Mouse (Mus musculus): ENCODE results near the gene Ntrk2.

Ntrk2 gene

DNA sequence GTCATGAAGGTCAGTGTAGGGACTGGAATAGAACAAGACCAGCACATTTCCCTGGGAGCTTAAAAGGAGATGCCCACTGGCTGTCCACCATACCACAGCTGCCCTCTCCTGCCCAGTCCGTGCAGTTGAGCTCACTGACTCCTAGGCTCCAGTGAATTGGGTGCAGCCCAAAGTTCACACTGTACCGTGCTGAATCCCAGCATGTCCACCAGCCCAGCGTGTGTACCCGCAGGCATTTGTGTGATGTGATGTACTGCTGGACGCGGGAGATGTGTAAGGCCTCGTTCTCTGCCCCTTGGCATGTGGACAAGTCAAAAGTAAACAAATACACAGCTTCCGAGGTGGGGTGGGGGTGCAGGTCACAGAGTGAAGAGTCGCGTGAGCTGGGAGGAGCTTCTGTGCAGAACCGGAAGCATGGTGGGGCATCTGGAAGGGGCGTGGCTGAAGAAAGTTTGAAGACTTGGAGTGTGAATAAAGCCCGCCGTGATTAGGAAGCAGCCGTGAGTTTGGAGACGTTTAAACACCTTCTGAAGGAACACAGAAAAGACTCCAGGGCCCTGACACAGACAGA is 121.4 kb downstream of the Ntrk2 start:
- peak; percentile 93 for DNase-seq

- DNase-seq, result peak; percentile 66
Measured at GRCm38 (mm10) chr13:58928668-58929436, 122.5 kb downstream of the Ntrk2 start.

GRCm38 (mm10) chr13:58930161-58930560 is 123.8 kb downstream of the Ntrk2 start:
- DNase-seq, result peak; percentile 77

DNA sequence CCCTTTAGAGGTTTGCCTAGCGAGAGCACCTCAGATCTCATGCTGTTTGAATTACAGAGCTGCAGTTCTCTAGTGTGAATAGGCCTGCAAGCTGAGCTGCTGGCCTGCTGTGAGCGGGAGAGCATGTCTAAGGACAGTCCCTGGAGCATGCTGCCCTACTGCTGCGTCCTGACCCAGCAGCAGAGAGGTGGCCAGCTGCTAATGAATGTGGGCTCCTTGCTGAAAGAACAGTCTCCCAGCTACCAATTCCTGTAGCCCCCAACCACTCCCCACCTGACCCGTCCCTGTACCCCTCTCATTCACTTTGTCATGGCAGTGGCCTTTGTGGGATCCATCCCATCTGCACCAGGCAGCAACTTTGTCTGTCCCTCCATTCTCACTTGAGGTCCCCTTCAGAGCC is 126.8 kb downstream of the Ntrk2 start:
- peak; percentile 72 for DNase-seq

GRCm38 (mm10) chr13:58934576-58935110 is 128.3 kb downstream of the Ntrk2 start:
- DNase-seq, result peak; percentile 64

DNA sequence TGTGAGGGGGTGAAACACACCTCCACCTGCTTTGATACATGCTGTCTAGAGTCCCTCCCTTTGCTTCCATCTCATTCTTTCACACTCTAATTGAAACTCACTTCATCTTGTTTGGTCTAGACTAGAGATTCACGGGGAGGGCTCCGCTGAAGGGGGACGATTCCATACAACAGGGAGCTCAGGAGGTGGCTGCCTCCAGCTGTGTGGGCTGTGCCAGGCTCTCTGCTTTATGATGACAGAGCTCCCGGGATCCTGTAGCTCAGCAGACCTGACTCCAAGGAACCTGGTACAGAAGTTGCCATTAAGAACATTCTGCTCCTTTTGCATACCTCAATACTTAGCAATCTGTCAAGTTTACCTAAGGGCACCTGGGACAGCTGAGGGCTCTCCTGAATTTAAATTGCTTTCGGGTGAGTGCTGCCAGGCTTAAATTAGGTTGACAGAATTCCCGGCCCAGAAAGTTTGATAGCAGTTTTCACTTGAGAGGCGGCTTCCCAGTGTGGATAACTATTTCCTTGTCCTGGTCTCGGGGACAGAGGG is 129.7 kb downstream of the Ntrk2 start:
- DNase-seq, result peak; percentile 83

DNA sequence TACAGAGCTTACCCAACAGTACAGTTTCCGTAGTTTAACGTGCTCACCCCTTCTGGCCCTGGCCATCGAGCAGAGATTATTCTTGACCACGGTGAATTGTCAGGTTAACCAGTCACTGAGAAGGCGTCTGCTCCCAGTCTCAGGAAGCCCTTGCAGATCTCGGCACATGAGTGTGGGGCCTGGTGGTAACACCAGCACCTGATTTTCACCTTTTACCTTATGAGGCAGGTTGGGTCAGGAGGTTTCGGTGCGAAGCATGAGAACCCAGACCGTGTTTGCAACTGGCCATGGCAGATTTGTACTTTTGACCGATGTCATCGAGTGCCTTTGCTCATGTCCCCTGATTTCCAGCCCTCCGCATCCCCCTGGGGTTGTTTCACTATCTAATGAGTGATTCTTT is 131.5 kb downstream of the Ntrk2 start:
- no peak for DNase-seq

DNA sequence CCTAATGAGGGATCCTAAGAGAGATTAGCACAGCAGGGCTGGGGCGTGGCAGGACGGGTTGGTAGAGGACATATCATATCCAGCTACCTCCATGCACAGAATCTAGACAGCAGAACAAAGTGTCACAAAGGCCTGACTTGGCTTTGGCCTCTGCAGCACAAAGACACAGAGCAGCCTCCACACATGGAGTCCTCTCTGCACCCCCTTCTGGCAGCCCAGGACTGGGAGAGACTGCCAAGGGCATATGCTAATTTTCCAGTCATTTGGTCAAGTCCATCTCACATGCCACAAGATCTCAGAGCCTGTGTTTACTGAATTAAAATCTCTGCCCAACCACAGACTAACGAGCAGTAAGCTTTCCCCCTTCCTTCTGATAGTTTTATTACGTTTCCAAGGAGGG is 132.1 kb downstream of the Ntrk2 start:
- no peak for DNase-seq

DNA sequence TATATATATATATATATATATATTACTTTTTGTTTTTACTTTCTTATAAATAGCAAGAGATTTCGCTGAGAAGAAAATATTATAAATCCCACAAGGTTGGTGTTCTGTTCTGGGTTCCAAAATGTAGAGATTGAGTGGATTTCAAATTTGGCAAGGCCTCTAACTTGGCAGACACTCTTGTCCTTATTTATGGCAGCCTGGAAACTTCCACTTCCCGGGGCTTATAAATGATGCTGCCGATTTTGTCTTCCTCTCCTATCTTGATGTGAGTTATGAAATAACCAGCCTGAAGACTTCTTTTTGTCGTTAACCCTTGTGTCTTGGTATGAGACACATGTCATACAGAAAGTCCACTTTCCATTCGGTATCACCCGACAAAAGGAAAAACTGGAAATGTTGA is 133.8 kb downstream of the Ntrk2 start:
- no peak for DNase-seq

DNA sequence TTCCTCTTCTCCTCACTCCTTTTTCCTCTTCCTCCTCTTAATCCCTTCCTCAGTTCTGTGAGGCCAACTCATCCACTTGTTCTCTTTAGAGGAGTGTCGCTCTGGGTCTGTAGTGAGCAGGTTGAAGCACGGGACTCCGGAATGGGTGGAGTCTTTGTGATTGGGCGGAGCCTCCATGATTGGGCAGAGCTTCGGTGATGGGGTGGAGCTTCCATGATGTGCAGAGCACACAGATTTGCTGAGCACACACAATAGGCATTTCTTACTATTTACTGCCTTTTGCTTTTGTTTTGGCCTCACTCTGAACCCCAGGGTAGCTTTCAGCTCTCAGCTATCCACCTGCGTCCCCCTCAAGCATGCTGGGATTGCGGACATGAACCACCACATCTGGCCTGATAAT is 134.4 kb downstream of the Ntrk2 start:
- no peak for DNase-seq

DNA sequence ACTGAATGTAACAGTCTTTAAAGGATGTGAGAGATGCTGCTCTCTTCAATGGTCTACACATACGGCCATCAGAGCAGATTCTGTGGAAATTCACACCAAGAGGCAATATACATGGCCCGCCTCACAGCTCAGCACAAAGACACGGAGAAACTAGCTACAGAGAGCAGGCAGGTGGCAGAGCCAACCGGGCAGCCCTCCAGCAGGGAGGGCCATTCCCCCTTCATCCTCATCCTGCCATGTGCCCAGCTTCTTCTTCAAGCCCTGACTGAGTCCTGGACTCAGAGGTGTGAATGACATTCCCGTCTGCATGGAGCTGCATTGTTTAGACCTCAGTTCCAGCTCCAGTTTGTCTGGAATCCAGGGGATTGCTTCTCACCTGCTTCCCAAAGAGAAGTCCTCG is 139.4 kb downstream of the Ntrk2 start:
- no peak for DNase-seq

DNA sequence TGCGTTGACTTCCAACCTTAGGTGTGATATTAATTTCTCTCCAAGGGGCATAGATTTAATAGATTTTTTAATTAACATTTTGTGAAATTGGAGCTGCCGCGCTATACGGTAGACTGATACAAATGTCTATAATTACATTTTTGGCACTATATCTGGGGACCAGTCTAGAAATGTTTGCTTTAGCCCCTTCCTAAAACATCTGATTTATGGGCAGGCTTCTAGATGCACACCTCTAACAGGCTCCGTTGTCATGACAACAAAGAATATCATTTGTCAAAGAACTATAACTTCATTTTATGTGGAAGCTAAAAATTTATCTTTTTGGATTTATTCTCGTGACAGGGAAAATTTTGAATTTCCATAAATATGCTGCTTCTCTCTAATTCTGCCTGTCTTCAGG is 140.2 kb downstream of the Ntrk2 start:
- DNase-seq, result no peak

DNA sequence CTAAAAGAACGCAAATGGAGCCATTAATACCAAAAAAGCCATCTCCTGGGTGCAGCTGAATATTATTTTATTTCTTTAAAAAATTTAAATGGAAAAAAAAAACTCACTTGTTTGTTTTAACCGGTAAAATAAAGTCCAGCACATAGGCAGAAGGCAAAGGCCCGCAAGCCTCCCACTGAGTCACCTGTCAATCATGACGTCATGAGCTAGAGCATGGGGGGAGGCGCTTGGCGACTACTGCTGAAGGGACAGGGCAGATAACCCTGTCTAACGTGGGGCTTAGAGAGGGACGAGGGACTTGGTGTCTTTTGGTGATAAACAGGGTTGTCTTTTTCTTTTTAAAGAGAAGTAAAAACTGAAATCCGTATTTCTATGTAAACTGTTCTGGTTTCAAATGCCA is 140.7 kb downstream of the Ntrk2 start:
- no peak for DNase-seq

GRCm38 (mm10) chr13:58954331-58954730 is 148.0 kb downstream of the Ntrk2 start:
- no peak for DNase-seq

- no peak for DNase-seq
Measured at GRCm38 (mm10) chr13:58954764-58955163, 148.4 kb downstream of the Ntrk2 start.

- DNase-seq, result no peak
Measured at GRCm38 (mm10) chr13:58955237-58955777, 148.9 kb downstream of the Ntrk2 start.

GRCm38 (mm10) chr13:58958171-58958904 is 152.0 kb downstream of the Ntrk2 start:
- no peak for DNase-seq

DNA sequence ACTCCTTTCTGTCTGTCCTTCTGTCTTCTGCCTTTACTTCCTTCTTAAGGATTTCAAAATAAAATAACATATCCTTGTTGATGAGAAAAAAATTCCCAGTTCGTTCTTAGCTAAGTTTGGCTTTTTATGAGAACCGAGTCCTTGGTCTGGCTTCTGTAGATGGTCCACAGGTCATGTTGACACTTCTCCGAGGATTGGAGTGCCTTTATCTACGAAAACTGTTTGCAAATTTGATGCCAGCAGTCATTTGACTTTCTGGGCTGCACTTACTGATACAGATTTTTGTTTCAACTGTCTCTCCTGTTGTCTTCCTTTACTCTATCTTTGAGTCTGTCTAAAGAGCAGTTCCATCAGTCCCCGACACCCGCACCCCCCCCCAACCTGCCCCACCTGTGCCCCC is 154.0 kb downstream of the Ntrk2 start:
- no peak for DNase-seq

- DNase-seq, result no peak
Measured at GRCm38 (mm10) chr13:58964701-58965359, 158.5 kb downstream of the Ntrk2 start.

- DNase-seq, result no peak
Measured at GRCm38 (mm10) chr13:58965826-58966225, 159.5 kb downstream of the Ntrk2 start.

DNA sequence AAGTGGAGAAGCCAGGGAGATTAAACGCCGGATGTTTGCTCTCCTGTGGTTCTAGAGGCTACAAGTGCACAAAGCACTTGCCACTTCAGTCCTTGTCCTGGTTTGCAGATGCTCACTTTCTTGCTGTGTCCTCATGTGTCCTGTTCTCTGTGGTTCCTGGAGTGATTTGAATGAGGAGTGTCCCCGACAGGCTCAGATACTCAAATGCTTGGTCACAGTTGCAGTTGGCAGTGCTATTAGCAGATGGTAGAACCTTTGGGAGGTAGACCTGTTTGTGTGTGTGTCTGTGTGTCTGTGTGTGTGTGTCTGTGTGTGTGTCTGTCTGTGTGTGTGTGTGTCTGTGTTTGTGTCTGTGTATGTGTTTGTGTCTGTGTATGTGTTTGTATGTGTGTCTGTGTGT is 160.1 kb downstream of the Ntrk2 start:
- DNase-seq, result no peak

GRCm38 (mm10) chr13:58968168-58968567 is 161.8 kb downstream of the Ntrk2 start:
- DNase-seq, result peak; percentile 88

GRCm38 (mm10) chr13:58971449-58971903 is 165.1 kb downstream of the Ntrk2 start:
- no peak for DNase-seq

All from heart, adult 11 months (tissue).